Comparison of ENCODE assay signal across 1 mouse cellular context in the genomic region with DNA sequence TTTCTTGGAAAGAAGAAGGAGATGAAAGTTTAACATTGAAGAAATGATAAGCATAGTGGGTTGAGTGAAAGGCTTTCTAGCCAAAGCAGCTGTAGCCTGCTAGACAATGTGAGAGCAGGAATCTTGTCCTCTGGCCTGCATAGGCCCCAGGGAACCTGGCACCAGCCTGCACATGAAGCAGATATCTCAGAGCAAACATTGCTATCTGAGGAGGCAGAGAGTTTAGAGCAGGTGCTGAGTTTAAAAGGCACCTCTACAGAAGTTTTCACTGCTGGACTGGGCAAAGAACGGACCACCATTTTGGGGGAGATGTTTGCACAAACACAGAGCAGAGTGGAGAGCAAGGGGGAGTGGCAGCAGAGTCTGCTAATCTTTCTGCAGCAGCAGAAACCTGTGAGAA.
TF ChIP-seq lines count a peak whose summit lies in the region.

No protein-coding gene starts in this region.

TF ChIP-seq in MEL, 35 proteins besides CTCF, POLR2A, EP300 and RAD21 (continued from another document):
- TF ChIP-seq SMC3 (IDR thresholded peaks at IDR 0.05; ENCODE audit: low read depth, low read length) = no peak
- TF ChIP-seq MAX (IDR thresholded peaks at IDR 0.05; ENCODE audit: low read length) = no peak
- no peak for TF ChIP-seq E2F4 (IDR thresholded peaks at IDR 0.05; ENCODE audit: borderline replicate concordance, low read depth, low read length)
- no peak for TF ChIP-seq NRF1 (IDR thresholded peaks at IDR 0.05; ENCODE audit: insufficient read depth, low read depth, low read length, poor library complexity, severe bottlenecking)
- TF ChIP-seq TCF12 (IDR thresholded peaks at IDR 0.05; ENCODE audit: low read depth, low read length) = no peak
- TF ChIP-seq SIN3A (IDR thresholded peaks at IDR 0.05; ENCODE audit: low read length) = no peak
- TF ChIP-seq KAT2A (conservative IDR thresholded peaks at IDR 0.05; ENCODE audit: low read depth, low read length) = no peak
- no peak for TF ChIP-seq MXI1 (IDR thresholded peaks at IDR 0.05; ENCODE audit: low read depth, low read length)
TF ChIP-seq in MEL: peak in this region for 0.
